Mouse (Mus musculus) kidney, adult 2 months (tissue): ENCODE measurements around the gene Gdpgp1.

Source experiments
- CTCF ChIP-seq: fragments of 200-500 bp; conservative IDR thresholded peaks from 2 replicates; pipeline ENCODE4 v1.5.1; 2011; ENCODE audit warnings: low read depth, mild to moderate bottlenecking, control low read depth, low read length, moderate library complexity, mixed read lengths; ENCODE audit not compliant: insufficient read depth, insufficient read length
- POLR2A ChIP-seq: fragments of 200-500 bp; IDR thresholded peaks from one replicate; pipeline ENCODE4 v1.6.1; 2011; ENCODE audit warnings: low read depth, low read length, control low read depth

DNA sequence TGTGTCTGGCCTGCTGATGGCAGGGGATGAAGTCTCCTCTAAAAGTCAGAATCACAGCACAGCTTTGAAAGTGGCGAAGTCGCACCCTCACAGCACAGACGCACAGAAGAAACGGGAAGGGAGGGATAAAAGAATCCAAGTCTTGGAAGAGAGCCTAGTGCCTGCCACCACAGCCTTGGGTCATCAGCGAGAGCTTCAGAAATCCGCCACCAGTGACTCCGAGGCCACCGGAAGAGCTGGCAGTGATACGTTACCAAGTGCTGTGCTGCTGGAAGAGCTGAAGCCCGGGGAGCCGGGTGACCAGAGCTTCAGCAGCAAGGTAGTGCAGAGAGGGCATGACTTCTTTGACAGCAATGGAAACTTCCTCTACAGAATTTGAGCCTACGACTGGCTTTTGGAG, 31.9 kb downstream of the Gdpgp1 start:
- no peak for TF ChIP-seq CTCF
- TF ChIP-seq POLR2A, result no peak
